Mouse (Mus musculus): Measurements from ENCODE around the gene Sh2b3.

The Sh2b3 gene

GRCm38 (mm10) chr5:121843138-121843905 is 5.9 kb upstream of the Sh2b3 start:
- DNase-seq (ENCODE audit: low read depth): no peak

- no peak for DNase-seq (ENCODE audit: low read depth)
Measured at GRCm38 (mm10) chr5:121842665-121843118, 5.2 kb upstream of the Sh2b3 start.

- no peak for DNase-seq (ENCODE audit: low read depth)
Measured at GRCm38 (mm10) chr5:121841973-121842372, 4.5 kb upstream of the Sh2b3 start.

GRCm38 (mm10) chr5:121841516-121841915 is 4.1 kb upstream of the Sh2b3 start:
- no peak for DNase-seq (ENCODE audit: low read depth)

- DNase-seq (ENCODE audit: low read depth): no peak
Measured at GRCm38 (mm10) chr5:121839128-121839473, 1.7 kb upstream of the Sh2b3 start.

GRCm38 (mm10) chr5:121838341-121839127 is 1.1 kb upstream of the Sh2b3 start:
- DNase-seq (ENCODE audit: low read depth): no peak

GRCm38 (mm10) chr5:121836692-121837415 is 592 bp downstream of the Sh2b3 start:
- peak; percentile 91 for DNase-seq (ENCODE audit: low read depth)

GRCm38 (mm10) chr5:121835949-121836691 is 1.3 kb downstream of the Sh2b3 start:
- DNase-seq (ENCODE audit: low read depth): no peak

- DNase-seq (ENCODE audit: low read depth): no peak
Measured at GRCm38 (mm10) chr5:121834991-121835747, 2.3 kb downstream of the Sh2b3 start.

GRCm38 (mm10) chr5:121834241-121834606 is 3.2 kb downstream of the Sh2b3 start:
- DNase-seq (ENCODE audit: low read depth): no peak

GRCm38 (mm10) chr5:121833572-121834240 is 3.7 kb downstream of the Sh2b3 start:
- DNase-seq (ENCODE audit: low read depth): no peak

- no peak for DNase-seq (ENCODE audit: low read depth)
Measured at GRCm38 (mm10) chr5:121833159-121833558, 4.3 kb downstream of the Sh2b3 start.

GRCm38 (mm10) chr5:121832376-121833155 is 4.9 kb downstream of the Sh2b3 start:
- DNase-seq (ENCODE audit: low read depth): no peak

- DNase-seq (ENCODE audit: low read depth): no peak
Measured at GRCm38 (mm10) chr5:121831002-121831601, 6.3 kb downstream of the Sh2b3 start.

GRCm38 (mm10) chr5:121828491-121829432 is 8.7 kb downstream of the Sh2b3 start:
- no peak for DNase-seq (ENCODE audit: low read depth)

- no peak for DNase-seq (ENCODE audit: low read depth)
Measured at GRCm38 (mm10) chr5:121827876-121828275, 9.6 kb downstream of the Sh2b3 start.

- DNase-seq (ENCODE audit: low read depth): no peak
Measured at GRCm38 (mm10) chr5:121825606-121826005, 11.8 kb downstream of the Sh2b3 start.

- DNase-seq (ENCODE audit: low read depth): no peak
Measured at GRCm38 (mm10) chr5:121824121-121824520, 13.3 kb downstream of the Sh2b3 start.

Data from c-Kit-positive CD71-negative TER-119-negative erythroid progenitor cells, embryonic 14.5 days (primary cell).